Mouse (Mus musculus): Measurements from ENCODE around the gene Rgs3. TPM values are rescaled to one million over a fixed set of nuclear protein-coding genes. Genes with fewer than 3 reads are reported as not detected.
A peak's percentile ranks its signal among the peaks of the same experiment; 100 is the strongest.

Gene Rgs3
- polyA plus RNA-seq, 1 experiment from 2014 or later: 6.6 TPM

DNA sequence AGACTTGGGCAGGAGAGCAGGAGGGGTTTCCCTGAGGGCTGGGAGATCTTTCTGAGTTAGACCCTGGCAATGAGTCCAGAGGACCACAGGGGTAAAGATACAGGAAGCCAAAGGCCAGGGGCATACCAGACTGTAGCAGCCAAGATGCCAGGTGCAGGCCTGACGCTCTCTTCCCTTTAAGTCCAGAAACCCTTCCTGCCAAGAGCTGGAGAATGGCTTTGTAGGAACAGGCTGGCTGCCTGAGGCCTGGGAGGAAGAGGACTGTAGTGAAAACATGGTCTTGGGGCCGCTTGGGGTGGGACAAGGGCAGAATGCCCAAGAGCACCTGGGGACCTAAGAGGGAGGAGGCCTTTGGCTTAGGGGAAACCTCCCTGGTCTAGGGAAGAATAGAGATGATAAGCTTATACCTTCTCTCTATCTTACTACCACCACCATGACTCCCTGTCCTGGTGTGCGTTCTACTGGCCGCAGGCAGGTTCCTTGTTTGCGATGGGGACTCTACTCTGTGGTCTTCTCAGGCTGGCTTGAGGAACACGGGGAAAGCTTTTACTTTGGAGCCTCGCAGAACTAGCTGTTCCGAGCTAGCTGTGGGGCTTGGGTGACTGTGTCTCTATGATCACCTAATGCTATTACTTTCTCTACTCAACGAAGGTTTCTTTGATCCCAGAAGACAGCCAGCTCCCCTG is 46.4 kb downstream of the Rgs3 start:
- no peaks in the 10 kb centered on the region for H3K27me3 ChIP-seq (ENCODE audit: insufficient read depth, low read length)
- H3K4me2 ChIP-seq (ENCODE audit: low read depth, low read length): no peak overlapping the region
- TF ChIP-seq CTCF (IDR thresholded peaks at IDR 0.05; ENCODE audit: low read depth): no peak
- TF ChIP-seq EP300 (IDR thresholded peaks at IDR 0.05; ENCODE audit: low read depth): no peak
- no peaks in the 10 kb centered on the region for H3K4me1 ChIP-seq (ENCODE audit: insufficient read depth)
- no peaks in the 10 kb centered on the region for H3K9me3 ChIP-seq (ENCODE audit: low read length)
- ATAC-seq (no peak), DNase-seq (no peak)
- H3K9ac ChIP-seq (replicated peaks): no peak overlapping the region
- H3K36me3 ChIP-seq (replicated peaks; ENCODE audit: insufficient read depth, low read length): no peaks in the 10 kb centered on the region
- 77% methylated on average over 9 of the region's 9 CpGs for WGBS (ENCODE audit: insufficient replicate concordance)
- H3K4me3 ChIP-seq (ENCODE audit: low read depth, low read length): no peak overlapping the region
- H3K27ac ChIP-seq (ENCODE audit: low read depth): no peak overlapping the region

DNA sequence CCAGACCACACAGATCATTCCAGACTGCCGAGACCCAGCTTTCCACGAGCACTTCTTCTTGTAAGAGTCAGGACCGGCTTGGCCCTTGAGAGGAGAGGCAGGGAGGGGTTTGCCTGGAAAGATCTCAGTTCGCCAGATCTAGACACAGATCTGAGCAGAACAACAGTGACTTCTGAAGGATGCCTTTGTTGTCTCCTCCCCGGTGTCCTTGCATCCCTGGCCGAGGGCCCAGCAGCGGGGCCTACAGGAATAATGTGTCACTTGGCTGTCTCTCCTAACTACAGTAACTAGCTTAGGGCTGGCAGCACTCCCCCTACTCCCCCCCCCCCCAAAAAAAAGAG is 46.9 kb downstream of the Rgs3 start:
- H3K36me3 ChIP-seq (replicated peaks; ENCODE audit: insufficient read depth, low read length): no peaks in the 10 kb centered on the region
- H3K4me1 ChIP-seq (ENCODE audit: insufficient read depth): no peaks in the 10 kb centered on the region
- no peak for DNase-seq
- no peak overlapping the region for H3K4me3 ChIP-seq (ENCODE audit: low read depth, low read length)
- TF ChIP-seq EP300 (IDR thresholded peaks at IDR 0.05; ENCODE audit: low read depth): no peak
- no peak for TF ChIP-seq CTCF (IDR thresholded peaks at IDR 0.05; ENCODE audit: low read depth)
- H3K4me2 ChIP-seq (ENCODE audit: low read depth, low read length): no peak overlapping the region
- H3K27me3 ChIP-seq (ENCODE audit: insufficient read depth, low read length): no peaks in the 10 kb centered on the region
- no peak overlapping the region for H3K27ac ChIP-seq (ENCODE audit: low read depth)
- ATAC-seq: no peak
- whole genome bisulfite sequencing (ENCODE audit: insufficient replicate concordance): 70% methylated on average over 7 of the region's 7 CpGs
- no peak overlapping the region for H3K9ac ChIP-seq (replicated peaks)
- H3K9me3 ChIP-seq (ENCODE audit: low read length): no peaks in the 10 kb centered on the region

DNA sequence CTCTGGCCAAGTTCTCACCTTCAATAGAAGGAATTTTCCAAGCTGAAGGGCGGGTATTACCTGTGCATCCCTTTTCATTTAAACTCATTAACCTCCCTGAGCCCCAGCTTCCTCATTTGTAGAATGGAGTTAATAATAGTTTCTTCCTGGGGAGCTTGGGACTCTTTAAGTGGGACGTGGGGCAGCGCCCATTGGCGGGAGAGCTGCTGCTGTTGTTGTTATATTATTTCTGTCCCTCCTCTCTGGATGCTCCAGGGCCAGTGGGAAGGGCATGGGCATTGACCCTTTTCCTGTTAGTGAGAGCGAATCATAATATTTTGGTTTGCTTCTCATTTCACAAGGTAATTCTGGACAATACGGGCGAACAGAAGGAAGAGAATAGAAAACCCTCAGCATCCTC is 47.3 kb downstream of the Rgs3 start:
- H3K4me1 ChIP-seq (ENCODE audit: insufficient read depth): no peaks in the 10 kb centered on the region
- no peaks in the 10 kb centered on the region for H3K27me3 ChIP-seq (ENCODE audit: insufficient read depth, low read length)
- no peak overlapping the region for H3K4me2 ChIP-seq (ENCODE audit: low read depth, low read length)
- WGBS (ENCODE audit: insufficient replicate concordance): 72% methylated on average over 7 of the region's 7 CpGs
- H3K9me3 ChIP-seq (ENCODE audit: low read length): no peaks in the 10 kb centered on the region
- no peak overlapping the region for H3K9ac ChIP-seq (replicated peaks)
- H3K36me3 ChIP-seq (replicated peaks; ENCODE audit: insufficient read depth, low read length): no peaks in the 10 kb centered on the region
- TF ChIP-seq CTCF (IDR thresholded peaks at IDR 0.05; ENCODE audit: low read depth) (no peak), EP300 (IDR thresholded peaks at IDR 0.05; ENCODE audit: low read depth) (no peak)
- no peak for ATAC-seq
- no peak overlapping the region for H3K4me3 ChIP-seq (ENCODE audit: low read depth, low read length)
- no peak overlapping the region for H3K27ac ChIP-seq (ENCODE audit: low read depth)
- no peak for DNase-seq

DNA sequence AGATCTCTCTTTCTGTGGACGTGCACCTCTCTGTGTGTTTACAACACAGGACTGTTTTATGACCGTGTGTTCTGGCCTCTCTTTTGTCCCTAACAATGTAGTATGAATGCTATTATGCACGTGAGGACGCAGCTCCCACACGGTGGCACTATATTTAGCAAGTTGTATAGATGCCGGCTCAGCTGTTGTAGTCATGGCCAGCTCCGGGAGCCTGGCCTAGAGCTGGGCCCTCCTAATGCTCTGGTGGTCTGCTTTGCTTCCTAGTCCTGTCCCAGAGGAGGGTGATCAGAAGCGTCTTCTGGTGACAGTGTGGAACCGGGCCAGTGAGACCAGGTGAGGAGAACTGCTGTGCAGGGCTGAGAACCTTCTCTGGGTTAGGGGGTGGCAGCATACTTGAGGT is 47.7 kb downstream of the Rgs3 start:
- H3K36me3 ChIP-seq (replicated peaks; ENCODE audit: insufficient read depth, low read length): no peaks in the 10 kb centered on the region
- no peak overlapping the region for H3K27ac ChIP-seq (ENCODE audit: low read depth)
- ATAC-seq (no peak), DNase-seq (no peak)
- no peaks in the 10 kb centered on the region for H3K27me3 ChIP-seq (ENCODE audit: insufficient read depth, low read length)
- TF ChIP-seq CTCF (IDR thresholded peaks at IDR 0.05; ENCODE audit: low read depth) (peak; percentile 30; the same call in 1 of the 2 replicates), EP300 (IDR thresholded peaks at IDR 0.05; ENCODE audit: low read depth) (no peak)
- no peaks in the 10 kb centered on the region for H3K9me3 ChIP-seq (ENCODE audit: low read length)
- WGBS (ENCODE audit: insufficient replicate concordance): 48% methylated on average over 9 of the region's 9 CpGs
- H3K4me3 ChIP-seq (ENCODE audit: low read depth, low read length): no peak overlapping the region
- H3K9ac ChIP-seq (replicated peaks): no peak overlapping the region
- no peak overlapping the region for H3K4me2 ChIP-seq (ENCODE audit: low read depth, low read length)
- H3K4me1 ChIP-seq (ENCODE audit: insufficient read depth): no peaks in the 10 kb centered on the region

DNA sequence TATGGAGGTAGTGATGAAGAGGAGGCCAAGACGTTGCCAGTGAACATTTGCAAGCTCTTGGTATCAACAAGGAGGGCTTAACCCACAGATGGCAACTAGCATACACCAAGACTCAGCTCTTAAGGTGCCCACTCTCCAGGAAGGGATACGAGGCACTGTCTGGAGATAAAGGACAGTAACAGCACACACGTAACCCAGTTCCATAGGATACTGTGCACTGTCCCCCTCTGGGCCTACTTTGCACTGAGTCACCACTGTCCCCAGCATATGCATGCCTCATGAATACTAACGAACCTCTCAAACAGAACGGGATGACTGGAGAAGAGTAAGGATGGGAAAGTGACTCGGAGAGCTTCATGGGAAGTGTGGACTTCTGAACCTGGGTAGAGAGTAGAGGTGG is 48.2 kb downstream of the Rgs3 start:
- H3K27ac ChIP-seq (ENCODE audit: low read depth): no peak overlapping the region
- 73% methylated on average over 6 of the region's 6 CpGs for WGBS (ENCODE audit: insufficient replicate concordance)
- H3K4me1 ChIP-seq (ENCODE audit: insufficient read depth): no peaks in the 10 kb centered on the region

DNA sequence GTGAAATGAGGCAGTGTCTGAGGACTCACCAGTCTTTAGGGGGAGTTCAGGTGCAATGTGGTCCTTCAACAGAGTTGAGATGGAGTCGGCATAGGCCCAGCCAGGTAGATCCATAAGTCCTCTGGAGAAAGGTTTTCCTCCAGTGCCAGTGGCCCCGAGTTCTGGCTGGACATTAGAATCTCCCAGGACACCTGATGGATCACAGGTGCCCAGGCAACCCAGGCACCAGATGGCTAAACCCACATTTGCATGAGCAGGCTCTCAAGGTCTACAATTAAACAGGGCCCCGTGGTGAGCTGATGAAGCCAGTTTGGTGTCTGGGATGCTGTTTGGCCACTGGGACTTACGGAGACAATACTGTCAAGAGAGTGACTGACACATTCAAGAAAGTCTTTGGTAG is 49.7 kb downstream of the Rgs3 start:
- TF ChIP-seq CTCF (IDR thresholded peaks at IDR 0.05; ENCODE audit: low read depth) (no peak), EP300 (IDR thresholded peaks at IDR 0.05; ENCODE audit: low read depth) (no peak)
- no peaks in the 10 kb centered on the region for H3K27me3 ChIP-seq (ENCODE audit: insufficient read depth, low read length)
- 79% methylated on average over 4 of the region's 4 CpGs for WGBS (ENCODE audit: insufficient replicate concordance)

More for the DNA sequence above, 48.2 kb downstream of the Rgs3 start:
- Histone ChIP-seq H3K4me3 (ENCODE audit: low read depth, low read length) (no peak overlapping the region), H3K36me3 (replicated peaks; ENCODE audit: insufficient read depth, low read length) (no peaks in the 10 kb centered on the region), H3K9me3 (ENCODE audit: low read length) (no peaks in the 10 kb centered on the region), H3K9ac (replicated peaks) (no peak overlapping the region), H3K4me2 (ENCODE audit: low read depth, low read length) (no peak overlapping the region), H3K27me3 (ENCODE audit: insufficient read depth, low read length) (no peaks in the 10 kb centered on the region)
- ATAC-seq (no peak), DNase-seq (no peak)
- no peak for TF ChIP-seq EP300 (IDR thresholded peaks at IDR 0.05; ENCODE audit: low read depth)
- no peak for TF ChIP-seq CTCF (IDR thresholded peaks at IDR 0.05; ENCODE audit: low read depth)

More for the DNA sequence above, 49.7 kb downstream of the Rgs3 start:
- Histone ChIP-seq H3K36me3 (replicated peaks; ENCODE audit: insufficient read depth, low read length) (no peaks in the 10 kb centered on the region), H3K9ac (replicated peaks) (no peak overlapping the region), H3K27ac (ENCODE audit: low read depth) (no peak overlapping the region), H3K4me3 (ENCODE audit: low read depth, low read length) (no peak overlapping the region), H3K9me3 (ENCODE audit: low read length) (no peaks in the 10 kb centered on the region), H3K4me2 (ENCODE audit: low read depth, low read length) (no peak overlapping the region), H3K4me1 (ENCODE audit: insufficient read depth) (no peaks in the 10 kb centered on the region)
- ATAC-seq (no peak), DNase-seq (no peak)

Measured in liver, postnatal 0 days (tissue).